Mouse (Mus musculus) fibroblast of lung, adult 2 months (primary cell): ENCODE data around the gene Fancg.
"Not testable (repeated sequence)": the region's sequence is repeated elsewhere in the genome, so short reads cannot be mapped to it uniquely, and the experiment has no call there.

Experiments
- DNase-seq: peaks from one replicate; pipeline ENCODE4 v3.0.0-alpha.2; 2011; ENCODE audit warnings: low read depth

The Fancg gene

DNA sequence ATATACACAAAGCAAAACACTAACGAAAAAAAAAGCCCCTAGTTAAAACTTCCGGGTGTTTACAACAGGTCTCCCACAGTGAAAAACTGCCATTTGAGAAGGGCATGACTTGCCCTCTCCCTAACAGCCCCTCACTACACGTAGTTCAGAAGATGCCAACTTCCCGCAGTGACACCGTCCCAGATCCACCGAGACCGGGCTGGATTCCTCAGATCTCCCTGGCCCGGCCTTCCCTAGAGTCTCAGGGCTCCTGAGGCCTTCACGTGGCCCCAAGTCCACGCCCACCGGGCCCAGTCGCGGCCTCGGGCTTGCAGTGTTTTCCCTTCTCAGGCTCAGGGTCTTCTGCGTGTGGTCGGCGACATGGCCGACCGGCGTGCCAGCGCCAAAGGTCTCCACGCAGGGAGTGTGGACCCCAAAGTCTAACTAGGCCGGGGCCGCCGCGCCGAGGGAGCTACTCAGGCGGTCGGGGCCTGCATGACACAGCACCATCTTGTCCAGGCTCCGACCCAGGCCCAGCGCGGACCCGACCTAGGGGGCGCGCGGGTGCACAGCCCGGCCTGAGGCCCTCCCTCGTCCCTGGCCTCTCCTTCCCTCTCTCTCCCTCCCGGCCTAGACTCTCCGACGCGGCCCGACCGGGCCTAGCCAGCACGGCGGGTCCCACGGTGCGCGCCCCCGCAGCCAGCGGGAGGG is 10.7 kb downstream of the Fancg start:
- peak; percentile 53 for DNase-seq

DNA sequence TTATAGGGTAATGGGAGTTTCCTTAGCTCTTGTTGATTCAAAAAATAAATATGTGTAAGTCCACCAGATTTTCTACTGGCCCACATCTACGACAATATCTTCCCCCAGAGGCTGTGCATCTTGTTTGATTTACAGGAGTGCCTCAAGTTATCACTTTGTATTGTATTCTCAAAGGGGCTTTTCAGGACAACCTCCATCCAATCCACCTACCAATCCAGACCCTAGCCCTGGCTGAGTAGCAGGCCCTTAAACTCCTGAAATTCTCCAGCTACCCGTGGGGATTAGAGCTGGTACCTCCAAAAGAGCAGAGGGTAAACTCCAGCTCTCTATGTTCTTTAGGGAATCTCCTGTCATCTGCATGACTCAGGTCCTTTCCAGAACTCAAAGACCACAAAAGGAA is 12.3 kb downstream of the Fancg start:
- DNase-seq: no peak

DNA sequence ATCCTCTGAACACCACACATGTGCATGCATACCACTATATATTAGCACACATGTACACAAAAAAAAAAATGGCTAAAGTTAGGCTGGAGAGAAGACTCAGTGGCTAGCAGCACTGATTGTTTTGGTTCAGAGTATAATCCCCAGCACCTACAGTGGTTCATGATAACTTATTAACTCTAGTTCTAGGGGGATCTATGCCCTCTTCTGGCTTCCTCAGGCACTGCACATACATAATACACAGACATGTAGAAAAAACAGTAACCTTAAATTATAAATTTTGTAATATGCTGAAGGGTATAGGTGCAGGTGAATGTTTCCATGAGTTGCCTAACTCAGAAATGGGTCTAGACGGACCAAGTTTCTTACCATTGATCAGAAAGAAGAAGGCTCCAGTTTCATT is 22.0 kb downstream of the Fancg start:
- DNase-seq: no peak

DNA sequence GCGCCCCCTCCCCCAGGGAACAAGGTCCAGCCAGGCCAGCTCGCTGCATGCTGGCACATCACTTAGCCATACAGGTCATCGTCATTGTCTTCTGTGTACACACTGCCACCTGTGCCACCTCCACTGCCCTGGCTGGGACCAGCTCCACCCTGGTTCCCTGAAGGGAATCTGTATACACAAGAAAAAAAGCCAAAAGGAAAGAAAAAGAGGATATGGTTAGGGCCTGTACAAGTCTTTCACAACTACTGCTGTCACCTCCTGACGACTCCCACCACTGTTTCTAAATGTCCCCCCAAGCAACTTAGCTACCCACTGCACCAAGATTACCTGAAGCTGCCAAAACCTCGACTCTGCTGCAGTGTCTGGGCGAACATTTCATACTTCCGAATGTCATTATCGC is 29.8 kb downstream of the Fancg start:
- DNase-seq: not testable (repeated sequence)

DNA sequence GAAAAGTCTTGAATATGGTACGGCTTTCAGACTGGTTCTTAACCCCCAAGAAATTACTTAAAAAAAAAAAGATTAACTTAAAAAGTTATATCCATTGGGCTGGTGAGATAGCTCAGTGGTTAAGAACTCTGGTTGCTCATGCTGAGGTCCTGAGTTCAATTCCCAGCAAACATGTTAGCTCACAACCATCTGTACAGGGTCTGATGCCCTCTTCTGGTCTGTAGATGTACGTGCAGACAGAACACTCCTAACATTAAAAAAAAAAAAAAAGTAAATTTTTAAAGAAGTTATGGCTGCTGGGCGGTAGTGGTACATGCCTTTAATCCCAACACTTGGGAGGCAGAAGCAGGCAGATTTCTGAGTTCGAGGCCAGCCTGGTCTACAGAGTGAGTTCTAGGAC is 32.2 kb downstream of the Fancg start:
- DNase-seq: no peak

DNA sequence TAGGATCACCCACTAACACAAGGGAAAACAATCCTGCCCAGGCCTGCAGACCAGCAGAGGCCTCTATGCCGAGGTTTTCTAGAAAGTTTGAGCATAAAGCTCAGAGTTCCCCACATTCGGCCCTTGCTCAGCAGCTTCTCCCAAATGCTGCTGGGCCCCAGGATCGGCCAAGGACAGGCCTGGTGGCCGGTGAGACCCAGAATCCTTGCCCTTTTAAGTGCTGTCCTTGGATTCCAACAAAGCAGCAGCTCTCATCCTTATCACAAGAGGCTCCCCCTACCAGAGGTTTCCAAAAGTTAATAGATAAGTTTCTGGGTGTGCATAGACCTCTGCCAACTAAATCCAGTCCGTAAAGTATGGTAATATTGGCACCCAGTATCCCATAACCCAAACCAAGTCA is 36.4 kb downstream of the Fancg start:
- no peak for DNase-seq

DNA sequence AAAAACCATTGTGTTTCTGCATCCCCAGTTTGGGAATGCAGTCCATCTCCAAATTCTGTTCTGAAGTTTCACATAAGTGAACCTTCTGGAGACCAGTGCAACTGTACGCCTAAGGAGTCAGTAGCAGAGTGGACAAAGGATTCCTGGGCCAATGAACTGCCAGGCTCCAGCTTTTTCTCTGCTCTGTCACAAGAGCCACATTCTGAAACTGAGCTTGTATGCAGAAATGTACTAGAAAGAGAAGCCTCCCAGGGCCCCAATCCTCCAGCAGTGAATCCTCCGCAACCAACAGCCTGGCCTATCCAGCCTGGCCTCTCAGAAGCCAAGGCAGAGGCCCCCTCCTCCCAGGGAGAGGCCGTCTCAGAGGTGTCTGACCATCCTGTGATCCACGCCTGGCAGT is 37.4 kb downstream of the Fancg start:
- DNase-seq: no peak

DNA sequence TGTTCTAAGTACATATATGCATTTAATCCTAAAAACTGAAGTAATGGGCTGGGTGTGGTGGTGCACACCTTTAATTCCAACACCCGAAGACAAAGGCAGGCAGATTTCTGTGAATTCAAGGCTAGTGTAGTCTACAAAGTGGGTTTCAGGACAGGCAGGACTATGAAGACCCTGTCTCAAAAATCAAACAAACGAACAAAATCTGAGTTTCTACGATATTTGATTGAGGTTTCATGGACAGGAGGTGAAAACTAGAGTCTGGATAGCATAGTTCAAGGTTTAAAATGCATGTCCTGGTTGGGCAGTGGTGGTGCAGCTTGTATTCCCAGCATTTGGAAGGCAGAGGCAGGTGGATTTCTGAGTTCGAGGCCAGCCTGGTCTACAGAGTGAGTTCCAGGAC is 41.0 kb downstream of the Fancg start, which contains the start of gene 1700022I11Rik:
Gene 1700022I11Rik (plus strand): TSS at position 301 of the 400 bp plus-strand sequence.
- DNase-seq: no peak

DNA sequence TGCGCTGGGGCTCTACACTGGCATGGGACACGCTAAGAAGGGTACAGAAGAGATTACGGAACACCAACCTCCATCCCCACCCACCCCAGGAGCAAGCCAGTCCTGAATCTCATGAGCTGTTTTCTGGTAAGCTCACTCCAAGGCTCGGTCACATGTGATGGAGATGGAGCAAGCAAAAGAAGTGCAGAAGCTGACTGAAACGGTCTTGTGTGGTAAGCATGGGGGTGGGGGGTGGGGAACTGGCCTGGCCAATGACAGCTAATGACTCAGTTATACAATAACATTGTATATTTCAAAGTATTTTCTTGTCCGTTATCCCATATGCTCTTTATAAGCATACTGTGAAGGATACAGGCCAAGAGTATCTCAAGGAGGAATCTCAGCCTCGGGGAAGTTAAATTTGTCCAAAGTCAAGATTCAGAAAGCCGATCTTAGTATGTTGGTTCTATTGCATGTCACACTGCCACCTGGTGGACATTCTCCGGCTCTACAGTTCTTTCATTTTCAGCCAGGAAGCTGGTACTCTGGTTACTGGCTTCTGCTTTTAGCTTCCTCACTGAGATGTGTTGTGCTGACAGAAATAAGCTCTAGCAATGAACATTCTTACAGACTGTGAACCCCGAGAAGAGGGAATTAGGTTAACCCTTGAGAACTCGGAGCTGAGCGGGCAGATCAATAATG is 45.1 kb downstream of the Fancg start:
- no peak for DNase-seq

DNA sequence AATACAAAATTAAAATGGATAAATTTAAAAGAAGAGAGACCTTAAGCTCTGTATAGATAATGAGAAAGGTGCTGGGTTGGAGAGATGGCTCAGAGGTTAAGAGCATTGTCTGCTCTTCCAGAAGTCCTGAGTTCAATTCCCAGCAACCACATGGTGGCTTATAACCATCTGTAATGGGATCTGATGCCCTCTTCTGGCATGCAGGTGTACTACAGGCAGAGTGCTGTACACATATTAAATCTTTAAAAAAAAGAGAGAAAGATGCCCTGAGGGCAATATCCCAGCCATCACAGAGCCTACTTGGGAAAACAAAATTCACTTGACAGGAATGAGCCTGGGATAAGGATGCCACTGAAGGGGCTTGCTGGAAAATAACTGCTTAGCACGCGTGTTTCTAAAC is 46.8 kb downstream of the Fancg start:
- DNase-seq: no peak

DNA sequence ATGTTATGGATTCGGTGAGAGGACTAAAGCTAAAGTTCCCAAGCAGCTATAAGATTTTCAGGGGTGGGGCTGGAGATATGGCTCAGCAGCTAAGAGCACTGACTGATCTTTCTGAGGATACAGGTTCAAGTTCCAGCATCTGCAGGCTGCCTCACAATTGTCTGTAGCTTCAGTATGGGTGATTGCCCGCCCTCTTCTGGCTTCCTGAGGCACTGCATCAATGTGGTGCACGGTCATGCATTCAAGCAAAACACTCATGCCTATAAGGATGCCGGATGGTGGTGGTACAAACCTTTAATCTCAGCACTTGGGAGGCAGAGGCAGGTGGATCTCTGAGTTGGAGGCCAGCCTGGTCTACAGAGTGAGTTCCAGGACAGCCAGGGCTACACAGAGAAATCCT is 48.7 kb downstream of the Fancg start:
- DNase-seq: no peak

DNA sequence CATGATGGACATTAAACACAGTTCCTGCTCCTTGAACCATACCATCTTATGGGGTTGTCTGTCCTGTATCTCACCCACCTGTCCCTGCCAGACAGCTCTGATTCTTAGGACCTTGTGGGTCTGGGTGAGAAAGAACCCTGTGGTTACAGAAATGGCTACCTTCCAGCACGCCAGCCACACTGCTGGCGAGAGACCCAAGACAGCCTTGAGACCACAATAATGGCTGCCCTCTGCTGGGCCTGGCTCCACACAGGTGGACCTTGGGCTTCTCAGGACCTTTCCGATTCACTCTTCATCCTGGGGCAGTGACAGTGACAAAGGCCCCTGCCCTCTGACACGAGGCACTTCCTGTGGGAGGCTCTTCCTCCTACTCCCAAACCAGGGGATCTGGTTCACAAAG is 50.9 kb downstream of the Fancg start:
- DNase-seq: no peak

DNA sequence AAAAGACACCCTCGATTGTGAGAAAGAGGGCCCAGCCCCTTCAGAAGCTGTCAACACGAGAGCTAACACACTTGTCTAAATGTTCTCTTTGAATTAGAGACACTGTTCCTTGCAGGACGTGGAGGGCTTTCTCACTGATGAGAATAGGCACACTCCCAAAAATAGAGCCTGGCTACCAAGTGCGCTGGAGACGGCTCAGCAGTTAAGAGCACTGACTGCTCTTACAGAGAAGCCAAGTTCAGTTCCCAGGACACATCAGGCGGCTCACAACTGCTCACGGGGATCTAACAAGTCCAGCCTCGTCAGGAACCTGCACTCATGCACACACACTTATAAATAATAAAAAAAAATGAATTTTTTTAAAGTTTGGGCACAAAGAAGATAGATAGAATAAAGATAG is 51.4 kb downstream of the Fancg start:
- no peak for DNase-seq

DNA sequence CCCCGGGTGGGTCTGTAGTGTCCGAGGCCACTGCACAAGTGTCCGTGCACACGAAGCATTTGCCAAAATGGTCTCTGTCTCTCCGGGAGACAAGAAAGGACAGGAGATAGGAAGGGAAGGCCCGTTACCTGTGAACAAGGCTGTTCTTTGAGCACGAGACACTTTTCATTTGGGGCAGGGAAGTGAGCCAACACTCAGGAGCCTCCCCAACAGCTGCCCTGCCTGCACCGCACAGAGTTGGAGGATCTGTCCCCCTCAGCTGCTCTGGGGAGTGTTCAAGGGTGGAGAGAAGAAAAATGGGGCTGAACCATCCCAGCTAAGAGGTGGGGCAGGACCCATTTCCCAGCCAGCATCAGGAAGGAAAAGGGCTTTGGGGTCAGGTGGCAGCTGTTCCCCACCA is 52.3 kb downstream of the Fancg start:
- DNase-seq: no peak

DNA sequence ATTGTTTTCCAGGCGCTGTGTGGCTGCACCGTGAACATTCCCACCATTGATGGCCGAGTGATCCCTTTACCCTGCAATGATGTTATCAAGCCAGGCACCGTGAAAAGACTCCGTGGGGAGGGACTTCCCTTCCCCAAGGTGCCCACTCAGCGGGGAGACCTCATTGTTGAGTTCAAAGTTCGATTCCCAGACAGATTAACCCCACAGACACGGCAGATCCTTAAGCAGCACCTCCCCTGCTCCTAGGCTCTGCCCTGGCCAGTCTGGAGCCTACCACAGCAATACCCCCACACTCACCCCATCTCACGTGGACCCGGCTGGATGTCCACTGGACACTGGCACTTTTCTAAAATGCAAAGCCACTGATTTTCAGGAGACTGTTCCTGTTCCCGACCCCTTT is 53.0 kb downstream of the Fancg start:
- no peak for DNase-seq

DNA sequence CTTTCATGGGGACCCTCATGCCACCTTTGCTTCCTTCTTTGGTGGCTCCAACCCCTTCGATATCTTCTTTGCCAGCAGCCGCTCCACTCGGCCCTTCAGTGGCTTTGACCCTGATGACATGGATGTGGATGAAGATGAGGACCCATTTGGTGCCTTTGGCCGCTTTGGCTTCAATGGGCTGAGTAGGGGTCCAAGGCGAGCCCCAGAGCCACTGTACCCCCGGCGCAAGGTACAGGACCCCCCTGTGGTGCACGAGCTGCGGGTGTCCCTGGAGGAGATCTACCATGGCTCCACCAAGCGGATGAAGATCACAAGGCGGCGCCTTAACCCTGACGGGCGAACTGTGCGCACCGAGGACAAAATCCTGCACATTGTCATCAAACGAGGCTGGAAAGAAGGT is 53.7 kb downstream of the Fancg start:
- no peak for DNase-seq

DNA sequence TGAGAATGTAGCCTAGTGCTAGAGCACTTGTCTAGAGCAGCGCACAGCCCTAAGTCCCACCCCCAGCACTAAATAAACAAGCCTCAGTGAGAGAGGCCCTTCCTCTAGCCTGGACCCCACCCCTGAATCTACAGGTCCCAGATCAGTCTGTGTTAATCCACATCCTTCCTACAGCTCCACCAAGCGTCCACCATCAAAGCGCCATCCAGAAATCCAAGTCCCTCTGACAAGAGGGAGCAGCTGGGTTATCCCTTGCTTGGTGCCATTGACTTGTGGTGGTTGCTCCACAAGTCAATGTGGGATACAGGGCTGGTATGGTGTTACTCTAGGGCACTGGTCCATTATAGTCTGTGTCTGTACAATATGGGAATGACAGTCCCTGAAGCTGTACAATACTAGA is 55.1 kb downstream of the Fancg start:
- DNase-seq: no peak

DNA sequence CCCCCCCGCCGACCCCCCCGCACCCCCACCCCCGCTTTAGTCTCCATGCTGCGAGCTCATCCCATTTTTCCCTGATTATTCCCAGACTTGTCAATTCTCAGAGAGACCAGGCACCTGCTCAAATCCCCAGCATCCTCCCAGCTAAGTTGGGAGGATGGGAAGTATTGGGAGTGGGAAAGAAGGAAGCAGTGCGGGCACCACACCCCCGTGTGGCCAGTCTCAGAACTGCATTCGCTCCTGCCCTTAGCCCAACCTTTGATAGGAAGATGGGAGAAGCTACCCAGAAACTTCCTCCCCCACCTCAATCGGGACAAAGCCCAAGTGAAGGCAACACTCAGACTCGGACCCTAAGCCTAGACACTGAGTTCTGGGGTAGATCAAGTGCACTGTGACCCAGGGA is 56.0 kb downstream of the Fancg start:
- peak; percentile 30 for DNase-seq

DNA sequence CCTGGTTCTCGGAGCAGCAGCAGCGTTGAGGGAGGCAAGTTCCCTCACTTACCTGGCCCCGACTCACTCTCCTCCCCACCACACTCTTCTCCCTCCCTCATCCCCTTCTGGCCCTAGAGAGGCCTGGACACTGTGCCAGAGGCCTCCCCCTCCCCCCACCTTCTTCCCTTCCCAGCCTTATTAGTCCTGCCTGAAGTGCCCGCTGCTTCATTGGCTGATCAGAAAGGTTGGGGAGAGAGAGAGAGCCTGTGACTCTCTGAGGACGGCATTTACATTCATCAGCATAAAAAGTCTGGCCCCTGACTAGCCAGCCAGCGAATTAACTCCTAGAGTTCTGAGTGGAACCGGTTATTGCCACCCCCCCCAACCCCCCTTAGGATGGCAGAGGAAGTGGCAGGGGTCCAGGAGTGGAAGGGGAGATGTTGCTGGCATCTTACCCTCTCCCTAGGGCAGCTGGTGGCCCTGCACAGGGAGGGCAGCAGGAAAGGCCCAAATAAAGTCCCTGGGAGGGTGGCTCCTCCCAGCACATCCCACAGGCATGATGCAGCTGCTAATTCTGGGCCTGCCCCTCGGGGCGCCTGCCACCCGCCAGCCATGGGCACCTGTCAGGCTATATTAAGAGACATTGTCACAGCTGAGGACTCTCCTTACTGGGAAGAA is 56.7 kb downstream of the Fancg start:
- DNase-seq: no peak

DNA sequence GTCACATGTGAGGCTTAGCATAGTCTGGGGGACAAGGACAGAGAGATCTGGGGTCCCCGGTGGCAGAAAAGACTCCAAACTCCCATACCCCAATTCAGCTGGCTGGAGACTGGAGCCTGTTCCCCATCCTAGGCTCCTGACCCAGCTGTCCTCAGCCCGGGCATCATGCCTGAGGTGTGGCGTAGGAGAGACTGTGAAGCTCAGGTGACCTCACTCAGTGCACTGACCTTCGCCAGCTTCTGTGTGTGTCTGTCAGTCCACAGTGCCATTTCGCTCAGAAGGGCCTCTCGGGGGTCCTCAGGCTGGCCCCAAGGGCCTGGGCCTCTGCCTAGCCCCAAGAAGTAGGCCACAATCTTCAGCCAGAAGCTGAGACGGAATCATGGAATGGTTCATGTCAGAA is 57.7 kb downstream of the Fancg start:
- no peak for DNase-seq
